In genomic region chr1:36911603-36912002, GRCm38 (mm10) we compare ENCODE assay signal across 21 mouse cellular contexts. TPM values are rescaled to one million over a fixed set of nuclear protein-coding genes. Genes with fewer than 3 reads are reported as not detected.
A peak's percentile ranks its signal among the peaks of the same experiment; 100 is the strongest.
DNase-seq lines count a peak whose midpoint lies in the region; ATAC-seq and TF ChIP-seq lines count a peak whose summit lies in the region.
"Had no signal": no experiment of that assay in that cellular context is flagged by ENCODE, and none has a peak within 500 bp of the region (broad histone marks: within the 10 kb centered on the region; RNA-seq: fewer than 3 reads in every experiment).

No protein-coding gene starts in this region.

- WGBS in liver, embryonic 13.5 days (ENCODE audit: insufficient replicate concordance) = 91% methylated on average over 3 of the region's 3 CpGs
- WGBS in liver, embryonic 11.5 days = 82% methylated on average over 3 of the region's 3 CpGs
- 79% methylated on average over 3 of the region's 3 CpGs for WGBS in liver, embryonic 15.5 days (ENCODE audit: insufficient replicate concordance)
- WGBS in midbrain, postnatal 0 days = 80% methylated on average over 3 of the region's 3 CpGs

- H3K4me1 ChIP-seq in liver, embryonic 13.5 days (replicated peaks) = peaks cover 85% of the 10 kb centered on the region
- peaks cover 32% of the 10 kb centered on the region for H3K4me1 ChIP-seq in liver, embryonic 11.5 days (replicated peaks; ENCODE audit: control insufficient read depth, insufficient read depth, low read length)
- H3K4me1 ChIP-seq in liver, embryonic 15.5 days (replicated peaks) = peaks cover 75% of the 10 kb centered on the region
- H3K4me1 ChIP-seq in midbrain, postnatal 0 days (ENCODE audit: insufficient read depth, low read length) = no peaks in the 10 kb centered on the region
- H3K4me1 ChIP-seq: forebrain, embryonic 12.5 days had no signal

- H3K9ac ChIP-seq in liver, embryonic 13.5 days = no peak overlapping the region
- no peak overlapping the region for H3K9ac ChIP-seq in liver, embryonic 11.5 days (ENCODE audit: low read depth, low read length)
- H3K9ac ChIP-seq in liver, embryonic 15.5 days = no peak overlapping the region
- H3K9ac ChIP-seq in midbrain, postnatal 0 days (replicated peaks; ENCODE audit: low read length, poor library complexity, severe bottlenecking) = no peak overlapping the region
- H3K9ac ChIP-seq: embryonic facial prominence, embryonic 13.5 days; forebrain, embryonic 12.5 days; heart, embryonic 12.5 days; intestine, embryonic 15.5 days had no signal

- no peak overlapping the region for H3K4me2 ChIP-seq in liver, embryonic 13.5 days
- H3K4me2 ChIP-seq in liver, embryonic 11.5 days = no peak overlapping the region
- H3K4me2 ChIP-seq in liver, embryonic 15.5 days = no peak overlapping the region
- H3K4me2 ChIP-seq in midbrain, postnatal 0 days (ENCODE audit: low read depth, low read length, poor library complexity, severe bottlenecking) = no peak overlapping the region
- H3K4me2 ChIP-seq: embryonic facial prominence, embryonic 13.5 days; forebrain, embryonic 12.5 days; heart, embryonic 12.5 days; intestine, embryonic 15.5 days had no signal

- no peaks in the 10 kb centered on the region for H3K9me3 ChIP-seq in liver, embryonic 13.5 days (replicated peaks)
- no peaks in the 10 kb centered on the region for H3K9me3 ChIP-seq in liver, embryonic 11.5 days (ENCODE audit: control insufficient read depth, low read length)
- H3K9me3 ChIP-seq in liver, embryonic 15.5 days (replicated peaks) = no peaks in the 10 kb centered on the region
- H3K9me3 ChIP-seq in midbrain, postnatal 0 days (ENCODE audit: low read length) = no peaks in the 10 kb centered on the region
- H3K9me3 ChIP-seq: embryonic facial prominence, embryonic 13.5 days; forebrain, embryonic 12.5 days; heart, embryonic 12.5 days; hindbrain, embryonic 10.5 days; intestine, embryonic 15.5 days had no signal

- peak overlapping the region; percentile 41; the same call in 1 of the 2 replicates for H3K27ac ChIP-seq in liver, embryonic 13.5 days
- no peak overlapping the region for H3K27ac ChIP-seq in liver, embryonic 11.5 days (ENCODE audit: low read depth, low read length)
- 0 out of 2 replicates have a peak overlapping the region, but pooled peaks have one; percentile 3 for H3K27ac ChIP-seq in liver, embryonic 15.5 days (replicated peaks)
- no peak overlapping the region for H3K27ac ChIP-seq in midbrain, postnatal 0 days (ENCODE audit: low read depth, low read length)
- H3K27ac ChIP-seq: embryonic facial prominence, embryonic 13.5 days; forebrain, embryonic 12.5 days; hindbrain, embryonic 10.5 days; intestine, embryonic 15.5 days had no signal

- no peak overlapping the region for H3K4me3 ChIP-seq in liver, embryonic 13.5 days (replicated peaks)
- H3K4me3 ChIP-seq in liver, embryonic 11.5 days (ENCODE audit: low read depth, low read length) = no peak overlapping the region
- H3K4me3 ChIP-seq in liver, embryonic 15.5 days (replicated peaks) = no peak overlapping the region
- no peak overlapping the region for H3K4me3 ChIP-seq in midbrain, postnatal 0 days (ENCODE audit: low read depth, low read length)
- H3K4me3 ChIP-seq: embryonic facial prominence, embryonic 13.5 days; forebrain, embryonic 12.5 days; heart, embryonic 12.5 days; hindbrain, embryonic 10.5 days; intestine, embryonic 15.5 days had no signal

- DNase-seq in liver, embryonic 13.5 days = no peak
- no peak for DNase-seq in liver, embryonic 11.5 days (ENCODE audit: low spot score)
- peak; percentile 55 for DNase-seq in T-cell, adult 2 months (ENCODE audit: low spot score)
- DNase-seq in midbrain, postnatal 0 days (ENCODE audit: low spot score) = no peak
- no peak for DNase-seq in kidney, postnatal 4 days
- DNase-seq in right cerebral cortex, postnatal 10 days (ENCODE audit: low spot score in 2 of 2) = no peak
- DNase-seq: adrenal gland, postnatal 10 days; cerebellum, adult 11 months; cerebellum, adult 8-10 months; cerebellum, postnatal 14 days; gastrocnemius, postnatal 25 days had no signal

- TF ChIP-seq CTCF in midbrain, postnatal 0 days (IDR thresholded peaks at IDR 0.05) = no peak

- no peaks in the 10 kb centered on the region for H3K27me3 ChIP-seq in liver, embryonic 13.5 days
- H3K27me3 ChIP-seq in liver, embryonic 11.5 days (replicated peaks; ENCODE audit: control insufficient read depth, insufficient read depth, low read length) = no peaks in the 10 kb centered on the region
- H3K27me3 ChIP-seq in liver, embryonic 15.5 days = no peaks in the 10 kb centered on the region
- no peaks in the 10 kb centered on the region for H3K27me3 ChIP-seq in midbrain, postnatal 0 days (ENCODE audit: insufficient read depth, low read length)
- H3K27me3 ChIP-seq: CH12.LX; embryonic facial prominence, embryonic 13.5 days; forebrain, embryonic 12.5 days; heart, embryonic 12.5 days; intestine, embryonic 15.5 days; Patski had no signal

- peaks cover 7% of the 10 kb centered on the region for H3K36me3 ChIP-seq in liver, embryonic 13.5 days
- H3K36me3 ChIP-seq in liver, embryonic 11.5 days (ENCODE audit: control insufficient read depth, insufficient read depth, low read length) = no peaks in the 10 kb centered on the region; the same call in 1 of the 2 replicates
- H3K36me3 ChIP-seq in liver, embryonic 15.5 days (replicated peaks) = peaks cover 8% of the 10 kb centered on the region
- H3K36me3 ChIP-seq in midbrain, postnatal 0 days (ENCODE audit: insufficient read depth, low read length) = no peaks in the 10 kb centered on the region
- H3K36me3 ChIP-seq: forebrain, embryonic 12.5 days; heart, embryonic 12.5 days; intestine, embryonic 15.5 days had no signal

- no peak for ATAC-seq in liver, embryonic 13.5 days (ENCODE audit: low read depth)
- no peak for ATAC-seq in liver, embryonic 11.5 days (replicated peaks; ENCODE audit: low FRiP score)
- ATAC-seq in liver, embryonic 15.5 days (ENCODE audit: insufficient read depth) = no peak
- ATAC-seq in midbrain, postnatal 0 days (ENCODE audit: low FRiP score) = no peak
- ATAC-seq: forebrain, embryonic 16.5 days; hindbrain, embryonic 16.5 days; intestine, embryonic 15.5 days; Patski had no signal

RNA-seq across cellular contexts. Expression of gene Tmem131, which starts 31.9 kb away (rescaled TPM):
- 6.5 and 8.7 TPM in 2 replicates for polyA plus RNA-seq in liver, embryonic 13.5 days (2015; fragmentation: Nextera tagmentation; extraction: Ambion mirVana)
- polyA plus RNA-seq in liver, embryonic 11.5 days (2014; fragmentation: Nextera tagmentation; extraction: Ambion mirVana) = 19.1 and 19.8 TPM in 2 replicates
- polyA plus RNA-seq in liver, embryonic 15.5 days (2015; fragmentation: Nextera tagmentation; extraction: Ambion mirVana) = 8.0 and 8.6 TPM in 2 replicates
- 25.8 and 36.8 TPM in 2 replicates for total RNA-seq in midbrain, postnatal 0 days (2014; rRNA removed)
- polyA plus RNA-seq in midbrain, postnatal 0 days (2015; fragmentation: Nextera tagmentation; extraction: Ambion mirVana) = 8.6 and 11.1 TPM in 2 replicates

Comparison
In these comparisons a context has a peak if more than half of its experiments do, and no peak if none do; other contexts are left out.
1. H3K27ac ChIP-seq: peak in liver, embryonic 13.5 days (single experiment) and liver, embryonic 15.5 days (single experiment); none in liver, embryonic 11.5 days (single experiment) and midbrain, postnatal 0 days (single experiment).